Mouse (Mus musculus): Measurements from ENCODE around the gene Obp2a. TPM values are rescaled to one million over a fixed set of nuclear protein-coding genes. Genes with fewer than 3 reads are reported as not detected.

Obp2a gene
- polyA plus RNA-seq, 1 experiment from 2014 or later = not detected

DNA sequence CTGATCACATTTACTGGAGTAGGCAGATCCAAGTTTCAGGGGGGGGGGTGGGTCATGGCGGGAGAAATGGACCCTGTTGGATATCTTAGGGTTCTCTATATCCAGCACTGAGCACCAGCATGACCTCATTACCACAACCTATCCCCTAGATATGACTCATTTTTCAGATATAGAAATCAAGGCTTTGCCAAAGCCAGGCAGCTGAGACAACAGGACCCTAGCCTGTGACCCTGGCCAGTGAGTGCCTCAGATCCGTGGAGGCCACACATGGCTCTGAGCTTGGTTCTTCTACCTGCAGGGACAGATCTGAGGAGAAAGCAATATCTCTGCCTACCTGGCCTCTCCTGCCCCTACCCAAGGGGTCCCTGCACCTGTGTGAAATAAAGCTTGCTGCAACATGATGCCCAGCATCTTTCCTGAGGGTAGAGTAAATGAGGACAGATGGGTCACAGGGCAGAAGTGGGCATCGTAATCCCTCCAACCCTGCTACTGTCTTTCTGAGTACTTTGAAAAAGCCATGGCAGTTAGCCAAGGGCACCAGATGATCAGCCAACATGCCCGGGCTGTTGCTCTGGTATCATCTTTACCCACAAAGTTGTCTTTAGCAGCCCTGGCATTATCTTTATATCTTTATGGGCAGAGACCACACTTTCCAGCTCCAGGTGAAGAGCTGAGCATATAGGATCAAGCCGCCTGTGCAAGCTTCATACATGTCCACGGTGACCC lies 38.4 kb upstream of the Obp2a start:
- no peaks in the 10 kb centered on the region for H3K27me3 ChIP-seq (replicated peaks; ENCODE audit: control insufficient read depth, insufficient read depth, low read length)
- no peak overlapping the region for H3K4me3 ChIP-seq (ENCODE audit: low read depth, low read length)
- H3K27ac ChIP-seq (ENCODE audit: low read depth, low read length) = no peak overlapping the region
- no peaks in the 10 kb centered on the region for H3K9me3 ChIP-seq (ENCODE audit: control insufficient read depth)
- TF ChIP-seq CTCF (IDR thresholded peaks at IDR 0.05; ENCODE audit: low read depth) = no peak
- WGBS = 85% methylated on average over 6 of the region's 6 CpGs
- H3K36me3 ChIP-seq (ENCODE audit: control insufficient read depth, insufficient read depth) = no peaks in the 10 kb centered on the region
- no peaks in the 10 kb centered on the region for H3K4me1 ChIP-seq (replicated peaks; ENCODE audit: control insufficient read depth, insufficient read depth, low read length)
- no peak overlapping the region for H3K4me2 ChIP-seq (replicated peaks; ENCODE audit: low read depth)
- no peak for ATAC-seq
- H3K9ac ChIP-seq (ENCODE audit: low read depth, low read length) = no peak overlapping the region

- WGBS = 63% methylated on average over 1 of the region's 1 CpGs
- no peaks in the 10 kb centered on the region for H3K4me1 ChIP-seq (replicated peaks; ENCODE audit: control insufficient read depth, insufficient read depth, low read length)
These were observed 36.3 kb upstream of the Obp2a start for GRCm38 (mm10) chr2:25663511-25663910.

GRCm38 (mm10) chr2:25664125-25664524 lies 35.7 kb upstream of the Obp2a start:
- no peak for TF ChIP-seq CTCF (IDR thresholded peaks at IDR 0.05; ENCODE audit: low read depth)
- Histone ChIP-seq H3K27me3 (replicated peaks; ENCODE audit: control insufficient read depth, insufficient read depth, low read length) (no peaks in the 10 kb centered on the region), H3K4me1 (replicated peaks; ENCODE audit: control insufficient read depth, insufficient read depth, low read length) (no peaks in the 10 kb centered on the region), H3K9ac (ENCODE audit: low read depth, low read length) (no peak overlapping the region), H3K4me3 (ENCODE audit: low read depth, low read length) (no peak overlapping the region), H3K36me3 (ENCODE audit: control insufficient read depth, insufficient read depth) (no peaks in the 10 kb centered on the region), H3K9me3 (ENCODE audit: control insufficient read depth) (no peaks in the 10 kb centered on the region), H3K4me2 (replicated peaks; ENCODE audit: low read depth) (no peak overlapping the region), H3K27ac (ENCODE audit: low read depth, low read length) (no peak overlapping the region)
- WGBS = 78% methylated on average over 5 of the region's 5 CpGs
- no peak for ATAC-seq

More at GRCm38 (mm10) chr2:25663511-25663910, 36.3 kb upstream of the Obp2a start:
- H3K27ac ChIP-seq (ENCODE audit: low read depth, low read length) = no peak overlapping the region
- no peaks in the 10 kb centered on the region for H3K36me3 ChIP-seq (ENCODE audit: control insufficient read depth, insufficient read depth)
- H3K27me3 ChIP-seq (replicated peaks; ENCODE audit: control insufficient read depth, insufficient read depth, low read length) = no peaks in the 10 kb centered on the region
- H3K4me3 ChIP-seq (ENCODE audit: low read depth, low read length) = no peak overlapping the region
- peak; percentile 79 for TF ChIP-seq CTCF (IDR thresholded peaks at IDR 0.05; ENCODE audit: low read depth)
- H3K9ac ChIP-seq (ENCODE audit: low read depth, low read length) = no peak overlapping the region
- ATAC-seq = no peak
- no peaks in the 10 kb centered on the region for H3K9me3 ChIP-seq (ENCODE audit: control insufficient read depth)
- H3K4me2 ChIP-seq (replicated peaks; ENCODE audit: low read depth) = no peak overlapping the region

DNA sequence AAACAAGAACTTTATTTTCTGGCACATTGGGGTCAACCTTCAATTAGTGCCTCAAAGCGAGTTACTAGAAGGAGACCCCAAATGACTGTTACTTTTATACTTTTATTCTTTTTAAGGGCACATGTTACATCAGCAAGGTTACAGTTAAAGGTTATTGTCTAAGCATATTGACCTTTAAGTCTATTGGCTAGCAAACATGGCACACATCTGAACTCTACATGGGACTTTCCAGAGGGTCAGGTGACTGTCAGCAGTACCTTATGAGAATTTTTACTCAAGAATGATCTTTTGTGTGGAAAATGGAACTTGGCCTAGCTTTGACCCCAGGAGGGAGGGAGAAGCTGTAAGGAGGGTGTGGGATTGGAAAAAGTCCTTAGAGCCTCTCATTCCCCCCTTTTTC lies 33.3 kb upstream of the Obp2a start:
- Histone ChIP-seq H3K27ac (ENCODE audit: low read depth, low read length) (no peak overlapping the region), H3K4me1 (replicated peaks; ENCODE audit: control insufficient read depth, insufficient read depth, low read length) (no peaks in the 10 kb centered on the region), H3K9me3 (ENCODE audit: control insufficient read depth) (no peaks in the 10 kb centered on the region), H3K4me2 (replicated peaks; ENCODE audit: low read depth) (no peak overlapping the region), H3K27me3 (replicated peaks; ENCODE audit: control insufficient read depth, insufficient read depth, low read length) (no peaks in the 10 kb centered on the region), H3K4me3 (ENCODE audit: low read depth, low read length) (no peak overlapping the region), H3K36me3 (ENCODE audit: control insufficient read depth, insufficient read depth) (no peaks in the 10 kb centered on the region), H3K9ac (ENCODE audit: low read depth, low read length) (no peak overlapping the region)
- no peak for ATAC-seq
- 79% methylated on average over 1 of the region's 1 CpGs for WGBS
- TF ChIP-seq CTCF (IDR thresholded peaks at IDR 0.05; ENCODE audit: low read depth) = no peak

DNA sequence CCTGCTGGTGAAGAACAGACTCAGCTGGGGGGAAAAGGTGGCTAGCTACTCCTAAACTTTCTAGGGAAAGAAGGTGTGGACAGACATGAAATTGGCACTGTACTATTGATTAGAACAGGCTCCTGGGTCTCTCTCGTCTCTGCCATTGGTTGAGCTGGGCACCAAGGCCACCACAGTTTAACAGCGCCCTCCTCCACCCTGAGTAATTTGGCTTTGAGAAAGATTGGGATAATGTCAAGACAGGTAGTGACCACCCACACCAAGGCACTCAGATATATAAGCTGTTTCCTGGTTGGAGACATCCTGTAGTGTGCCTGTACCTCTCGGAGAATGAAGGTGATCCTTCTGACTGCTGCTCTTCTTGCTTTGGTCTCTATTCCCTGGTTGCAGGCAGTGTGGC lies 23.4 kb upstream of the Obp2a start, which contains the start of gene Lcn6:
TSS of gene Lcn6 (plus strand) at position 301 of the 400 bp plus-strand sequence.
- Histone ChIP-seq H3K9me3 (ENCODE audit: control insufficient read depth) (no peaks in the 10 kb centered on the region), H3K36me3 (ENCODE audit: control insufficient read depth, insufficient read depth) (no peaks in the 10 kb centered on the region), H3K4me3 (ENCODE audit: low read depth, low read length) (no peak within 1 kb of the TSS), H3K9ac (ENCODE audit: low read depth, low read length) (no peak within 1 kb of the TSS), H3K4me1 (replicated peaks; ENCODE audit: control insufficient read depth, insufficient read depth, low read length) (no peaks in the 10 kb centered on the region), H3K27me3 (replicated peaks; ENCODE audit: control insufficient read depth, insufficient read depth, low read length) (no peaks in the 10 kb centered on the region), H3K27ac (ENCODE audit: low read depth, low read length) (no peak within 1 kb of the TSS), H3K4me2 (replicated peaks; ENCODE audit: low read depth) (no peak within 1 kb of the TSS)
- no peak for ATAC-seq
- no peak for TF ChIP-seq CTCF (IDR thresholded peaks at IDR 0.05; ENCODE audit: low read depth)
- WGBS = 91% methylated on average over 3 of the region's 3 CpGs

DNA sequence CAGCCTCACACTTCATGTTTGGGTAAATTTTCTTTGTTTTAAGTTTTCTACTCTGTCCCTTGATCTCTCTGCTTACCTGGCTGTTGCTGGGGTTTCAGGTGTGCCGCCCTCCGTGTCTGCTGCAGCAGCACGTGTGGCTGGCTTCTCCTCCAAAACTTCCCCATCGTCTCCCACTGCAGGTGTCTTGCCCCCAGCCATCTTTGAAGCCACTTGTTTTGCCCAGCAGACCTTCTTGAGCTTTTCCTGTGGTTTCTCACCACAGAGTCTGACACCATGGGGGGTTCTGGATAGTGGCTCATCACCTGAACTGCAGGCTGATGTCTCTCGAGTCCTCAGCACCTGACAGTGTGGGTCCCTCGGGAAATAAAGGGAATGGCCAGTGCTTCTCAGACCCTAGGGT lies 20.3 kb upstream of the Obp2a start:
- ATAC-seq = no peak
- WGBS = 81% methylated on average over 6 of the region's 6 CpGs
- no peaks in the 10 kb centered on the region for H3K4me1 ChIP-seq (replicated peaks; ENCODE audit: control insufficient read depth, insufficient read depth, low read length)
- no peaks in the 10 kb centered on the region for H3K36me3 ChIP-seq (ENCODE audit: control insufficient read depth, insufficient read depth)
- H3K9ac ChIP-seq (ENCODE audit: low read depth, low read length) = no peak overlapping the region
- H3K27ac ChIP-seq (ENCODE audit: low read depth, low read length) = no peak overlapping the region
- TF ChIP-seq CTCF (IDR thresholded peaks at IDR 0.05; ENCODE audit: low read depth) = no peak
- H3K27me3 ChIP-seq (replicated peaks; ENCODE audit: control insufficient read depth, insufficient read depth, low read length) = no peaks in the 10 kb centered on the region
- H3K9me3 ChIP-seq (ENCODE audit: control insufficient read depth) = no peaks in the 10 kb centered on the region
- no peak overlapping the region for H3K4me3 ChIP-seq (ENCODE audit: low read depth, low read length)
- no peak overlapping the region for H3K4me2 ChIP-seq (replicated peaks; ENCODE audit: low read depth)

Data from intestine, postnatal 0 days (tissue).